ENCODE assay signal across 7 mouse cellular contexts in the genomic region with DNA sequence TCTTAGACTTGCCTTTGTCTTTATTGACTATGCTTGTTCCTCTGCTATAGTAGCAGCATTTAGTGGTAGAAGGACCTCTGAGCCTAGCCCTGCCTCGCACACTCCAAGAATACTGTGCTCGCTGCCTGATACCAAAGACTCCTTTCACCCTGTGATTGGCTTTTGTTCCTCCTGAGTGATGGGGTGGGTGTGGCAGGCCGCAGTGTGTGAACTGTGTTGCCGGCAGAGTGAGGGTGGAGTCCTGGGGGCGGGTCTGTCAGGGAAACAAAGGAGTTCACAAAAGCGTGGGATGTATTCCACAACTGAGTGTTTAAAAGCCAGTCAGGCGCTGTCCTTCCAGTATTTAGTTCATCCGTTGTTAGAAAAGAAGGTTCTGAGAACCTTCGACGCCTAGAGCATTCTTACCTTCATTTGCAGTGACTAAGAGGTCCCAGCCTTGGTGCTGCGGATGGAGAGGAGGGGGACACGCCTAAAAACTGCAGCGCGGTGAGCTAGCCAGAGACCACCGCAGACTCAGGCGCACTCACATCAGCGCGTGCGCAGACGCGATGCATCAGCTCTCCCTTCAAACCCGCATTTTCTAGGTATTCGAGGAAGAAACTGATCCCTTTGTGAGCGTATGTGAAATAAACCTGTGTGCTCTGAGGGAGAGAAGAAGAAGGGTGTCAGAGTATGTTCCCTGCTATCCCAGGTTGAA. TPM values are rescaled to one million over a fixed set of nuclear protein-coding genes. Genes with fewer than 3 reads are reported as not detected.
DNase-seq lines count a peak whose midpoint lies in the region; ATAC-seq lines count a peak whose summit lies in the region.

No protein-coding gene starts in this region.

- peak overlapping the region; percentile 84 for H3K4me2 ChIP-seq in embryonic facial prominence, embryonic 13.5 days
- H3K4me2 ChIP-seq in limb, embryonic 11.5 days (ENCODE audit: low read depth, severe bottlenecking): peak overlapping the region; percentile 90

- DNase-seq in CD4-positive, CD25-positive, alpha-beta regulatory T cell, adult 2 months (ENCODE audit: low read depth, low spot score): peak; percentile 74
- peak; percentile 96 for DNase-seq in ES-CJ7 (ENCODE audit: low read depth, low spot score)
- DNase-seq in heart, postnatal 14 days: peak; percentile 36 to 42
- peak; percentile 76 for DNase-seq in limb, embryonic 11.5 days (ENCODE audit: low spot score)
- DNase-seq in mesoderm, embryonic 11.5 days (ENCODE audit: low read depth, low spot score): peak; percentile 88
- peak; percentile 86 for DNase-seq in thymus, postnatal 0 days (ENCODE audit: low spot score)

- H3K9ac ChIP-seq in embryonic facial prominence, embryonic 13.5 days: peak overlapping the region; percentile 75
- H3K9ac ChIP-seq in limb, embryonic 11.5 days (ENCODE audit: low read length): peak overlapping the region; percentile 60

- H3K27ac ChIP-seq in embryonic facial prominence, embryonic 13.5 days: peak overlapping the region; percentile 86
- H3K27ac ChIP-seq in limb, embryonic 11.5 days (replicated peaks; ENCODE audit: low read depth, low read length): peak overlapping the region; percentile 62; the same call in 1 of the 2 replicates

- peak overlapping the region; percentile 67 for H3K4me3 ChIP-seq in embryonic facial prominence, embryonic 13.5 days
- H3K4me3 ChIP-seq in limb, embryonic 11.5 days (ENCODE audit: low read depth, low read length): peak overlapping the region; percentile 58

- H3K4me1 ChIP-seq in embryonic facial prominence, embryonic 13.5 days: peaks cover 49% of the 10 kb centered on the region
- peaks cover 22% of the 10 kb centered on the region for H3K4me1 ChIP-seq in limb, embryonic 11.5 days (ENCODE audit: control insufficient read depth, insufficient read depth, low read length)

- no peaks in the 10 kb centered on the region for H3K36me3 ChIP-seq in embryonic facial prominence, embryonic 13.5 days
- H3K36me3 ChIP-seq in limb, embryonic 11.5 days (ENCODE audit: control insufficient read depth, insufficient read depth, low read length): no peaks in the 10 kb centered on the region

- H3K9me3 ChIP-seq in embryonic facial prominence, embryonic 13.5 days: no peaks in the 10 kb centered on the region
- no peaks in the 10 kb centered on the region for H3K9me3 ChIP-seq in limb, embryonic 11.5 days (ENCODE audit: control insufficient read depth, low read length)

- H3K27me3 ChIP-seq in embryonic facial prominence, embryonic 13.5 days: peaks cover 5% of the 10 kb centered on the region; the same call in 1 of the 2 replicates
- 0 out of 2 replicates have a peak, but pooled peaks cover 6% of the 10 kb centered on the region for H3K27me3 ChIP-seq in limb, embryonic 11.5 days (ENCODE audit: control insufficient read depth, insufficient read depth, low read length)

- 0 out of 2 replicates have a peak, but pooled peaks have one; percentile 38 for ATAC-seq in embryonic facial prominence, embryonic 13.5 days (ENCODE audit: insufficient number of reproducible peaks, insufficient read depth, low FRiP score, low TSS enrichment, low read depth)
- peak; percentile 46; the same call in 1 of the 2 replicates for ATAC-seq in limb, embryonic 11.5 days (ENCODE audit: insufficient number of reproducible peaks, low FRiP score, low TSS enrichment, low read depth)

- under 1% methylated on average over 24 of the region's 24 CpGs for WGBS in embryonic facial prominence, embryonic 13.5 days
- under 1% methylated on average over 24 of the region's 24 CpGs for WGBS in limb, embryonic 11.5 days

- intact Hi-C loops in heart, postnatal 14 days (cut with DNase I): loop anchor here (5.0 kb wide), 1 partner anchor 54 kb away; the partner anchor contains the start of gene Tubb2a

RNA-seq across cellular contexts. Expression of gene Tubb2b, which starts 0.9 kb away (rescaled TPM):
- polyA plus RNA-seq in embryonic facial prominence, embryonic 13.5 days (2015; fragmentation: Nextera tagmentation; extraction: Ambion mirVana): 45.6 and 46.3 TPM in 2 replicates
- total RNA-seq in heart, postnatal 14 days (2021): 1 to 10 TPM; 5.2 to 8.8 TPM
- polyA plus RNA-seq in limb, embryonic 11.5 days (2014; fragmentation: Nextera tagmentation; extraction: Ambion mirVana): 22.1 and 24.4 TPM in 2 replicates
- 34.5 and 37.3 TPM in 2 replicates for polyA plus RNA-seq in thymus, postnatal 0 days (2015; fragmentation: Nextera tagmentation; extraction: Ambion mirVana)

RNA-seq across cellular contexts. Expression of gene Psmg4, which starts 31.6 kb away (rescaled TPM):
- 104 and 111 TPM in 2 replicates for polyA plus RNA-seq in embryonic facial prominence, embryonic 13.5 days (2015; fragmentation: Nextera tagmentation; extraction: Ambion mirVana)
- total RNA-seq in heart, postnatal 14 days (2021): 10 to 100 TPM; 25.2 to 37.8 TPM
- 88.2 and 95.1 TPM in 2 replicates for polyA plus RNA-seq in limb, embryonic 11.5 days (2014; fragmentation: Nextera tagmentation; extraction: Ambion mirVana)
- polyA plus RNA-seq in thymus, postnatal 0 days (2015; fragmentation: Nextera tagmentation; extraction: Ambion mirVana): 158 and 174 TPM in 2 replicates

RNA-seq across cellular contexts. Expression of gene Tubb2a, which starts 53.4 kb away (rescaled TPM):
- 133 and 136 TPM in 2 replicates for polyA plus RNA-seq in embryonic facial prominence, embryonic 13.5 days (2015; fragmentation: Nextera tagmentation; extraction: Ambion mirVana)
- 10 to 100 TPM; 53.6 to 68.2 TPM for total RNA-seq in heart, postnatal 14 days (2021)
- 49.1 and 49.9 TPM in 2 replicates for polyA plus RNA-seq in limb, embryonic 11.5 days (2014; fragmentation: Nextera tagmentation; extraction: Ambion mirVana)
- polyA plus RNA-seq in thymus, postnatal 0 days (2015; fragmentation: Nextera tagmentation; extraction: Ambion mirVana): 204 and 248 TPM in 2 replicates

Comparison
In these comparisons a context has a peak if more than half of its experiments do, and no peak if none do; other contexts are left out.
1. Peak in every context shown above with its lines: DNase-seq, ATAC-seq, H3K4me3 ChIP-seq and H3K27ac ChIP-seq.
2. DNase-seq: peak in every context shown above with its lines; median percentile 96 in ES-CJ7; 88 in mesoderm, embryonic 11.5 days; 86 in thymus, postnatal 0 days; 76 in limb, embryonic 11.5 days; 74 in CD4-positive, CD25-positive, alpha-beta regulatory T cell, adult 2 months; 39 in heart, postnatal 14 days.